Mouse (Mus musculus) midbrain, embryonic 12.5 days (tissue): ENCODE measurements around the gene Gm3373. TPM values are rescaled to one million over a fixed set of nuclear protein-coding genes. Genes with fewer than 3 reads are reported as not detected.
"Not testable (repeated sequence)": the region's sequence is repeated elsewhere in the genome, so short reads cannot be mapped to it uniquely, and the experiment has no call there.

Source experiments
- ATAC-seq: fragments of 200-750 bp; cut with Nextera tagmentation; 2 replicates; pipeline ENCODE4 v1.8.0; 2017; ENCODE audit warnings: low read depth, moderate TSS enrichment, moderate library complexity; ENCODE audit not compliant: low FRiP score
- H3K27ac ChIP-seq: fragments of 300-500 bp; sonication (generic); replicated peaks from 2 replicates; pipeline ENCODE4 v1.5.1; 2016; ENCODE audit warnings: mild to moderate bottlenecking
- H3K27me3 ChIP-seq: fragments of 300-500 bp; sonication (generic); 2 replicates; pipeline ENCODE4 v1.6.1; 2016; ENCODE audit warnings: mild to moderate bottlenecking
- H3K36me3 ChIP-seq: fragments of 300-500 bp; sonication (generic); 2 replicates; pipeline ENCODE4 v1.6.1; 2016
- H3K4me1 ChIP-seq: fragments of 300-500 bp; sonication (generic); 2 replicates; pipeline ENCODE4 v1.6.1; 2016
- H3K4me2 ChIP-seq: fragments of 300-500 bp; sonication (generic); replicated peaks from 2 replicates; pipeline ENCODE4 v1.6.1; 2016; ENCODE audit warnings: mild to moderate bottlenecking, moderate library complexity
- H3K4me3 ChIP-seq: fragments of 300-500 bp; sonication (generic); 2 replicates; pipeline ENCODE4 v1.5.1; 2016; ENCODE audit warnings: mild to moderate bottlenecking
- H3K9ac ChIP-seq: fragments of 300-500 bp; sonication (generic); replicated peaks from 2 replicates; pipeline ENCODE4 v1.6.1; 2016; ENCODE audit warnings: mild to moderate bottlenecking, moderate library complexity
- H3K9me3 ChIP-seq: fragments of 300-500 bp; sonication (generic); 2 replicates; pipeline ENCODE4 v1.6.1; 2016; ENCODE audit warnings: mild to moderate bottlenecking
- WGBS: fragments of 180-500 bp; shearing (Covaris S2); methylation state at CpG from one replicate; pipeline ENCODE4 v1.1.7; 2016; 5-methylcytosine and 5-hydroxymethylcytosine counted together
- polyA plus RNA-seq: library from polyadenylated mRNA; unstranded; fragments of >200 nt; fragmentation: Nextera tagmentation; extraction: Ambion mirVana; gene quantifications from 2 replicates; pipeline ENCODE4 v1.2.1, GENCODE M21; 2016

Gm3373 gene
- polyA plus RNA-seq = 0.75 TPM in 1 of 2 replicates, not detected in the other

GRCm38 (mm10) chr14:5741477-5741876 lies at the start of gene Gm3373:
Gm3373 (minus strand) TSS chr14:5741577.
- not testable (repeated sequence) for H3K36me3 ChIP-seq, H3K4me1 ChIP-seq, H3K27me3 ChIP-seq, H3K27ac ChIP-seq, ATAC-seq, H3K9me3 ChIP-seq, H3K4me2 ChIP-seq, H3K9ac ChIP-seq, H3K4me3 ChIP-seq
- WGBS = no CpG with 5 or more reads among the region's 37 CpGs

GRCm38 (mm10) chr14:5687357-5687756 lies 54.0 kb downstream of the Gm3373 start, which contains the start of gene Gm9603:
Gm9603 (minus strand) TSS chr14:5687457.
- ATAC-seq, H3K9me3 ChIP-seq, H3K4me2 ChIP-seq, H3K9ac ChIP-seq, H3K4me3 ChIP-seq, H3K36me3 ChIP-seq, H3K27me3 ChIP-seq, H3K4me1 ChIP-seq, H3K27ac ChIP-seq: not testable (repeated sequence)
- WGBS = no CpG with 5 or more reads among the region's 2 CpGs

Other genes with a start within 250 kb of the Gm3373 start
- gene Gm3488, start 239.9 kb downstream of the Gm3373 start, polyA plus RNA-seq = 3.5 and 3.8 TPM in 2 replicates
- gene Gm3532, start 203.1 kb downstream of the Gm3373 start, polyA plus RNA-seq = not detected in 2 replicates
- gene Gm8265, start 108.5 kb downstream of the Gm3373 start, polyA plus RNA-seq = not detected in 2 replicates
- gene Gm9603, start 54.1 kb downstream of the Gm3373 start, polyA plus RNA-seq = not detected in 2 replicates
- 0.92 and 1.8 TPM in 2 replicates for gene Gm3383, start 66.4 kb upstream of the Gm3373 start, polyA plus RNA-seq
- gene Gm3424, start 88.8 kb upstream of the Gm3373 start, polyA plus RNA-seq = not detected in 2 replicates
- 0.09 and 0.26 TPM in 2 replicates for gene Gm8237, start 138.8 kb upstream of the Gm3373 start, polyA plus RNA-seq
- gene Gm3248, start 220.2 kb upstream of the Gm3373 start, polyA plus RNA-seq = 0.69 and 1.0 TPM in 2 replicates
- not detected in 2 replicates for gene Gm3453, start 237.6 kb upstream of the Gm3373 start, polyA plus RNA-seq